Mouse (Mus musculus): ENCODE data around the gene Tmem110.
A peak's percentile ranks its signal among the peaks of the same experiment; 100 is the strongest.

The Tmem110 gene

DNA sequence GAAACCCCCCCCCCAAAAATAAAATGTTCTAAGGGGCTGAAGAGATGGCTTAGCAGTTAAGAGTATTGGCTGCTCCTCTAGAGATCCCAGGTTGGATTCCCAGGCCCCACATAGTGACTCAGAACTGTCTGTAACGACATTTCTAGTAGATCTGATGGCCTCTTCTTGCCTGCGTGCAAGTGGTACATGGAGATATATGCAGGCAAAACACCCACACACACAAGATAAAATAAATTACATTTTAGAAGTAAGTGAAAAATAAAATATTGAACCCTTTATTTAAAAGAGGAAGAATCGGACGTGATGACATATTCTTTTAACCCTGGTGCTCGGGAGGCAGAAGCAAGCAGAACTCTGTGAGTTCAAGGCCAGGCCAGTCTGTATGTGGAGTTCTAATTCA, 77.2 kb downstream of the Tmem110 start:
- DNase-seq (ENCODE audit: low read depth, low spot score), result no peak

GRCm38 (mm10) chr14:30903036-30903435, 77.6 kb downstream of the Tmem110 start:
- DNase-seq (ENCODE audit: low read depth, low spot score), result no peak

DNA sequence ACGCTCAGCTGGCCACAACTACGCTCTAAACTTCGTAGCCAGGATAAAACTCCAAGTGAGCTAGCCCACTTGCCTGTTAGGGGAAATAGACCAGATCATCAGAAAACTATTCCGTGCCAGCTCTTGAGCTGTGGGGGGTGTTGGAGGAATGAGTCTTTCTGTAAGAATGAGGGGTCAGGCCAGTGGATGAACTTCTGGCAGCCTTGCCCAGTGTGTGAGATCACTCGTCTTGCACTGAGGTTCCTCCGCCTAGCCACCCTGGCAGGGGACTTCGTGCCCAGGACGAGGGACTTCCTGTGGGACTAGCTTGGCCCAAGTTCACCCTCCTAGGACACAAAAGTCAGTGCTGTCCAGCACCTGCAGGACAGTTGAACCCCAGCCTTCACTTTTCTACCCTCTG, 78.9 kb downstream of the Tmem110 start:
- no peak for DNase-seq (ENCODE audit: low read depth, low spot score)

- no peak for DNase-seq (ENCODE audit: low read depth, low spot score)
Measured at GRCm38 (mm10) chr14:30906001-30906400, 80.6 kb downstream of the Tmem110 start.

DNA sequence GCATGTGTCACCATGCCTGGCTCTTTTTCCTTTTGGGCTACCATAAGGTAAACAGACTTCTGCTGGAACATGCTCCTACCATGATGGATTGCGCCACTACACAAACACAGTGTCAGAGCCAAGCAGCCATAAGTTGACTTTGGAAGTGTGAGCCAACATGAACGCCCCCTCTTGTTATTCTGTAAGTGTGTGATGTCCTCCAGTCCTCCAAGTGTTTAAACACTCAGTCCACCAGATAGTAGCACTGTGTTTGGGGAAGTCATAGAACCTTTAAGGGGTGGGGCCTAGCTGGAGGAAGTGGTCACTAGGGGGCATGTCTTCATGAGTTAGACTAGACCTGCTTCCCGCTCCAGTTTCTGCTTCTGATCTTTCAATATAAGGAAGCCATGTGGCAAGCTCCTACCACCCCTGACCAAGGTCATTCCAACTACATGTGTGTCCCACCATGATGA, 82.5 kb downstream of the Tmem110 start:
- DNase-seq (ENCODE audit: low read depth, low spot score), result peak; percentile 57

GRCm38 (mm10) chr14:30911141-30911540, 85.8 kb downstream of the Tmem110 start:
- no peak for DNase-seq (ENCODE audit: low read depth, low spot score)

DNA sequence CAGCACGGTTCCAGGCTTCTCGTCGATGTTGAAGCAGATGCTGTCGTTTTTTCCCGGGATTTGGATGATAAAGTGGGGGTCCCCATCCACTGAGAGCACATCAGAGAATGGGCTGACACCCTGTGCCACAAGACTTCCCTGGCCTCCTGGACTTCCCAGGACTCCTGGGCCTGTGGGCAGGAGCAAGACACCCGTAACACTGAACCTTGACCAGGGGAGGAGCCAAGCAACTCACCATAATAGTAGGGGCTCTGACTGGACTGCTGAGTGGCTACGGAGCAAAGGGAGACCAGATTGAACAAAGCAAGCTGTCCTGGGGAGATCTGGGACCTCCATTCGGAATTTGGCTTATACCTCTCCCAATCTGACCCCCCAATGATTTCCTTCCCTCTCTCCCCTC, 87.3 kb downstream of the Tmem110 start:
- no peak for DNase-seq (ENCODE audit: low read depth, low spot score)

- no peak for DNase-seq (ENCODE audit: low read depth, low spot score)
Measured at GRCm38 (mm10) chr14:30913404-30913803, 88.0 kb downstream of the Tmem110 start.

- DNase-seq (ENCODE audit: low read depth, low spot score), result no peak
Measured at GRCm38 (mm10) chr14:30916516-30916915, 91.1 kb downstream of the Tmem110 start.

DNA sequence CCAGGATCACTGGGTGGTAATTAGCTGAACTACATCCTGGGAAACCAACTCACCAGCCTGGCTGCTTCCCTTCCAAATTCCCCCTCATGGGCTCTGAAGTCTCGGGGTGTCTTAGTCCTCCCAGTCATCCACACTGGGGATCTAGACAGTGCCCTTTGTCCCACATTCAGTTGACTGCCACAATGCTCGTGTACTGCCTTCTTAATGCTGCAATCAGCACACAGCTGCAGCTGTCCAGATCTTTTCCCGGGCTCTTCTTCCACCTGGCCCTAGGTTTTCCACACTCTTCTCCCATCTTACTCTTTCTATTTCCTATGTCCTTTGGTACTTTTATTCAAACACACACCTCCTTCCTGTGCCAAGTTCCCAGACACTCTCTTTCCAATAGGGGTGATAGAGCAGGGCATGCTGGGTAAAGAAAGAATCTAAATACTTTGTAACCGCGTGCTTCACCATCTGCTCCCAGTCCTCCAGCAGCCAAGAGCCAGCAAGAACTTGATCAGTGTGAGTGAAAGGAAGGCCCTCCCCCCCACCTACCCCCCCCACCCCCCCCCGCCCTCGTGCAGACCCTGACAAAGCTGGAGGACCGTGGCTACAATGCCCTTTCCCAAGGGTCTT, 96.8 kb downstream of the Tmem110 start:
- DNase-seq (ENCODE audit: low read depth, low spot score), result no peak

DNA sequence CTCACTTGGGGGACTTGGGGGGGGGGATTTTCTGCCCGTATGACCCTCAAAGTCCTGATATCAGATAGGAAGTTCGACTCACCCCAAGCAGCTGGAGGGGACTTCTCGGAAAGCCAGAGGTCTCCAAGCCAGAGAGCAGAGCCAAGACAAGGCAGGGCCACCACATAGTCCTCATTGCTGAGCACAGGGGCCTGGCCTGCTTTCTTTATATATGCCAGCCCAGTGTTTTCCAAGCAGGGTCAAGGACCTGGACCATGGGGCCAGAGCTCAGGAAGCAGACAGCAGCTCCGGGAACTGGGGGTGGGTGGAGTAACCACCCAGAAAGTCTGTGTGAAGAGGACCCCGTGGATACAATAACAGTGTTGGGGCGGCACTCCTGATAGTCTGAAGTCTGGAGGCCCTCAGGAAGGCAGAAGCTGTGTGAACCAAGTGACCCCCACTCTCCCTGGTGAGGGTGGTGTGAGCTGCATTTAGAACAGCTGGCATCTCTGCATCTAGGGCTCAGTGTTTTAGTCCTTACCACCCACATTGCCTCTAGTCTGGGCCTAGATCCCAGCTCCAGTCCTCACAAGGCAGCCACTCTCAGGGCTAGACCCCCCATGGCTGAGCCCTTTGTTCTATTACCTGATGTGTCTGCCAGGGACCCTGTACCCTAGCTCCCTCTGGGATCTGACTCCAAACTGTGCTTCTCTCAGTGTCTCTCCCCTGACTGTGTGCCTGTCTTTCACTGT, 98.2 kb downstream of the Tmem110 start, which contains the start of gene Itih3:
Gene Itih3, minus strand, starts transcription at position 386 of the 731 bp plus-strand sequence.
- DNase-seq (ENCODE audit: low read depth, low spot score), result no peak

DNA sequence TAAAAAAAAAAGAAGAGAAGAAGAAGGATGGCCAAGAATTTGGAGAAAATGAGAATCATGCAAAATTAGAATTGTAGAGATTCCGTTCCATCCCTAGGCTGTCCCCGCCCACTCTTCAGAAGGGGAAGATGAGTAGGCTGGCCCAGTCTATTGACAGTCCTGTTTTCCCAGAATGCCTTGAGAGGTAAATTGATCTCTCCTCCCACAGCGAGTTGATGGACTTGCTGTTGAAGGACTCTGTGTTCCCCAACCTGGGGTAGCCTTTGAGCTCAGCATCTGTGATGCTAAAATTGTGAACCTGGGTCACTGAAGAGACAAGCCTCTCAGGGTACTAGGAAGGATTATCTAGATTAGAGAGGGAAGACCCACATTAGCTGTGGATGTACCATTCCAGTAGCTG, 100.1 kb downstream of the Tmem110 start:
- DNase-seq (ENCODE audit: low read depth, low spot score), result no peak
